Mouse (Mus musculus) forebrain, embryonic 11.5 days (tissue): Measurements from ENCODE around the gene Vangl1. TPM values are rescaled to one million over a fixed set of nuclear protein-coding genes. Genes with fewer than 3 reads are reported as not detected.
A peak's percentile ranks its signal among the peaks of the same experiment; 100 is the strongest.

Source experiments
- ATAC-seq: fragments of 200-750 bp; cut with Nextera tagmentation; replicated peaks from 2 replicates; pipeline ENCODE4 v1.8.0; 2017; ENCODE audit warnings: moderate TSS enrichment; ENCODE audit not compliant: low FRiP score
- DNase-seq: peaks from one replicate; pipeline ENCODE4 v3.0.0-alpha.2; 2017; ENCODE audit warnings: low spot score
- H3K27ac ChIP-seq: fragments of 300-500 bp; sonication (generic); 2 replicates; pipeline ENCODE4 v1.5.1; 2014; ENCODE audit warnings: low read depth, low read length
- H3K27me3 ChIP-seq: fragments of 300-500 bp; sonication (generic); 2 replicates; pipeline ENCODE4 v1.6.1; 2014; ENCODE audit warnings: mild to moderate bottlenecking, low read length, mixed read lengths; ENCODE audit not compliant: control insufficient read depth, insufficient read depth
- H3K36me3 ChIP-seq: fragments of 300-500 bp; sonication (generic); 2 replicates; pipeline ENCODE4 v1.6.1; 2014; ENCODE audit warnings: mild to moderate bottlenecking, low read length, moderate library complexity, mixed read lengths; ENCODE audit not compliant: control insufficient read depth, insufficient read depth
- H3K4me1 ChIP-seq: fragments of 300-500 bp; sonication (generic); replicated peaks from 2 replicates; pipeline ENCODE4 v1.6.1; 2014; ENCODE audit warnings: low read length, mixed read lengths; ENCODE audit not compliant: control insufficient read depth, insufficient read depth
- H3K4me2 ChIP-seq: fragments of 300-500 bp; sonication (generic); 2 replicates; pipeline ENCODE4 v1.6.1; 2014; ENCODE audit warnings: low read depth, mild to moderate bottlenecking, low read length, moderate library complexity, mixed read lengths; ENCODE audit not compliant: severe bottlenecking
- H3K4me3 ChIP-seq: fragments of 300-500 bp; sonication (generic); 2 replicates; pipeline ENCODE4 v1.5.1; 2014; ENCODE audit warnings: low read depth, low read length
- H3K9ac ChIP-seq: fragments of 300-500 bp; sonication (generic); 2 replicates; pipeline ENCODE4 v1.6.1; 2014; ENCODE audit warnings: low read length
- H3K9me3 ChIP-seq: fragments of 300-500 bp; sonication (generic); 2 replicates; pipeline ENCODE4 v1.6.1; 2016; ENCODE audit warnings: low read length, mixed read lengths; ENCODE audit not compliant: control insufficient read depth
- whole genome bisulfite sequencing: fragments of 180-500 bp; shearing (Covaris S2); extraction: QIAGEN DNeasy Blood & Tissue Kit; methylation state at CpG from one replicate; pipeline ENCODE4 v1.1.7; 2014; 5-methylcytosine and 5-hydroxymethylcytosine counted together
- polyA plus RNA-seq: library from polyadenylated mRNA; unstranded; fragments of >200 nt; fragmentation: Nextera tagmentation; extraction: Ambion mirVana; gene quantifications from 2 replicates; pipeline ENCODE4 v1.2.1, GENCODE M21; 2014

The Vangl1 gene
- 7.3 and 8.1 TPM in 2 replicates for polyA plus RNA-seq

DNA sequence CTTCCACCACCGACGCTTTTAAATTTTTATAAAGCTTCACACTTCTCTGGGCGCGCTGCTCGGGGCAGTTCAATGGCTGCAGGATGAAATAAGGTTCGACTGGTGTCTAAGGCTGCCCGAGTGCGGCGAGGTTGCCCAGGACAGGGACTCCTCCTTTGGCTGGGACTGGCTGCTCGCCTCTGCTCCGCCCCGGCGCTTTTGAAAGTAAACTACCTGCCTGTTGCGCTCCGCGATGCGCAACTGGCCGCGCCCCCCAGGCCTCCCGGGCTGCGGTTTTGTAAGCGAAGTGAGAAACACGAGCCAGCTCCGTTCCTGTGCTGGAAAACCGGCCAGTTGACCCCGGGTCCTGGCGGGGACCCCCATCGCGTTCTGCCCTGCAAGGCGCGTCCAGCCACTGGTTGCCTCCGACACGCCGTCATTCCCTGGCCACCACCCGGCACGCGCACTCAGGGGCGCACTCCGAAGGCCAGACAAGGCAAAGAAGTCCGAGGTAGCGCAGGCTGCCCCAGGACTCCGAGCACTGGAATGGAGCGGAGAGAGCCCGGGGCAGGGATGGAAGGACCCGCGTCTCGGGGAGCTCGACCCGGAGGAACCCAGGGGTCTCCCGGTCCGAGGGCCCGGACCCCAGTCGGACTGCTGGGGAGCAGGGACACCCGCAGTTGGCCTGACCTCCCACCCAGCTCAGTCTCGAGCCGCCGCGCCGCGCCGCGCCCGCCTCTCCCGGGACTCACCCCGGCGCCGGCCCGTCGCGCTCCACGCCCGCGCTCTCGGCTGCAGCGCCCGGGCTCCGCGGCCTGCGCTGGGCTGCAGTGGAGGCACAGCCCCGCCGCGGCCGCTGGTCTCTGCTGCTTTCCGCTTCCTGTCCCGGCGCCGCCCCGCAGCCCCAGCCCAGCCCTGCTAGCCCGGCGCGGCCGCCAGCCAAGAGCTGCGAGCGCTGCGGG lies at the start of gene Vangl1:
TSS of gene Vangl1 (minus strand) at position 913 of the 941 bp plus-strand sequence.
- H3K9ac ChIP-seq: peak within 1 kb of the TSS; percentile 66
- no peak within 1 kb of the TSS for H3K27ac ChIP-seq
- no peaks in the 10 kb centered on the region for H3K36me3 ChIP-seq
- peak within 1 kb of the TSS; percentile 95 for H3K4me2 ChIP-seq
- ATAC-seq (peak; percentile 76), DNase-seq (peak; percentile 83)
- H3K4me3 ChIP-seq: peak within 1 kb of the TSS; percentile 56
- peaks cover 38% of the 10 kb centered on the region for H3K27me3 ChIP-seq
- WGBS: under 1% methylated on average over 70 of the region's 95 CpGs
- no peaks in the 10 kb centered on the region for H3K9me3 ChIP-seq
- H3K4me1 ChIP-seq: 0 out of 2 replicates have a peak, but pooled peaks cover 3% of the 10 kb centered on the region

DNA sequence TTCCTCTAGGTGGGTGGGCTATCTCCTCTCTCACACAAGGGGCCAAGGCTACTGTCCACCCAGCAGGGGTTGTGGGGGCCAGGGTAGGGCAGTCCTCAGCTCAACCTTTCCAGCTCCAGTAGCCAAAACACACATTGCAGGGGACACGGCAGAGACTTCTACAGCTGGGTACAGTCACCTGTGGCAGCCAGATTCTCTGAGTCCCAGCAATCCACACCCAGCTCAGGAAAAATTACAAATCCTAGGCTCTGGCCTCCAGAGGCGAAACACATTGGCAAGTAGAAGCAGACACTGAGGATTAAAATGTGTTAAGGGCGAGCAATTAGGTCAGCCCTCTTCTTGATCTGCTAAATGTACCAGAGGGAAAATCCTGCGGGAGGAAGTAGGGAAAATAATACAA lies 49.1 kb upstream of the Vangl1 start:
- Histone ChIP-seq H3K9ac (no peak overlapping the region), H3K36me3 (no peaks in the 10 kb centered on the region), H3K9me3 (no peaks in the 10 kb centered on the region), H3K27me3 (no peaks in the 10 kb centered on the region), H3K4me2 (no peak overlapping the region), H3K4me3 (no peak overlapping the region), H3K4me1 (no peaks in the 10 kb centered on the region), H3K27ac (no peak overlapping the region)
- ATAC-seq (no peak), DNase-seq (no peak)
- WGBS: 51% methylated on average over 4 of the region's 4 CpGs

DNA sequence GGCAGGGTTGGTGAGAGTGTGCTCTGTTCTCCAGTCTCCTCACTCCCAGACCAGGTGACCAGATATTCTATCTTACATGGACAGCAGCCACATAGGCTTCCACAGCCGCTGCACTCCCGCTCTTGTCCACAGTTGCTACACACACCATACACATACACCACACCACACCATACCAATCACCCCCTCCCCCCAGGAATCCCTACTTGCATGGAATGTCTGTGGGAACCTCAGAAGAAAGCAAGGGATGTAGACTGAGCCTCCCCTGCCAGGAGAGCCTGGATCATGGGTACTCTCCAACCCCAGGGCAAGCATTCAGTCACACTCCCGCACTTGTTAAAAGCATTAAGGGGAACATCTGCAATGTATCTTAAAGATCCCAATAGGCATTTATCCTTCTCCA lies 48.4 kb upstream of the Vangl1 start:
- Histone ChIP-seq H3K9me3 (no peaks in the 10 kb centered on the region), H3K4me3 (no peak overlapping the region), H3K4me2 (no peak overlapping the region), H3K27ac (no peak overlapping the region), H3K9ac (no peak overlapping the region), H3K4me1 (no peaks in the 10 kb centered on the region), H3K27me3 (no peaks in the 10 kb centered on the region), H3K36me3 (no peaks in the 10 kb centered on the region)
- 89% methylated on average over 3 of the region's 3 CpGs for WGBS
- ATAC-seq (no peak), DNase-seq (no peak)

DNA sequence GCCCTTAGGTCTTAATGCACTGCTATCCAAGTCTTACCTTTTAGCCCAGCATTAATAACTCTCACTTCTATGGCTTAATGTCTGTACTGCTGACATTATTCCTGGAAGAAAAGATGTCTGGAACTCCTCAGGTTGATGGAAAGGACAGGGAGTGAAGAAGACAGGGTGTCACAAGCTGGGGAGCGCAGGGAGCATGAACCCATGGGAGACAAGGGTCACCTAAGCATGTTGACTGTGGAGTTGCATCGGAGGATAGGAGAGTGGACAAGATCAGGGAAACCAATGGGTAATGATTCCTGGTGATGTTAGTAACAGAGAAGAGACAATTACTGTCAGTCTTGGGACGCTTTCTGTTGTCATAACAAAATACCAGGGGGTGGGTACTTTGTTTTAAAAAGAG lies 46.4 kb upstream of the Vangl1 start:
- WGBS: 93% methylated on average over 3 of the region's 3 CpGs
- Histone ChIP-seq H3K36me3 (no peaks in the 10 kb centered on the region), H3K9me3 (no peaks in the 10 kb centered on the region), H3K4me3 (no peak overlapping the region), H3K4me2 (no peak overlapping the region), H3K4me1 (no peaks in the 10 kb centered on the region), H3K9ac (no peak overlapping the region), H3K27me3 (no peaks in the 10 kb centered on the region), H3K27ac (no peak overlapping the region)
- DNase-seq: no peak
- ATAC-seq: no peak

DNA sequence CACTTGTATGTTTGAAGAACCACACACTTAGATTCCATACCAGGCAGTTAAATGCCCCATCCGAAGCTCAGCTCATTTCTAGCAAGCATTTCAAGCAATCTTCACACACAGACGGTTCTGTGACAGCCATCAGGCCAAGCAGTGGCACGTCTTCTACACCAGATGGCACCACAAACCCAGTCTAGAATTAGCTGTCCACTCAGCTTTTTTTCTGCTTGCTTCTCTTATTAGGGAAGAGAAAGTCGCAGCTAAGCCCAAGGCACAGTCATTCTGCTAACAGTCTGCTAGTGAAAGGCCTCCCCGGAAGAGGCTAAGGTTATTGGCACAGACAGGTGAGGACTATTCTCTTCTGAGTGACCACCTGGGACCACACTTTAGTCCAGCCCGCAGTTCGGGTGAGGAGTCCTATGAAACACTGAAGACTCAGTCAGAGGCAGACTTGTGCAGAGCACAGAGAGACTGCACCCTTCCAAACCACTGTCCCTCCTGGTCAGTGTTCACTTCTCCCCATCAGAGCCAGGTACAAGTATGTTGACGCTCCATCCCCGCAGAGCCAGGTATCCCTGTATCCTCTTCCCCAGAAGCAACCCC lies 45.0 kb upstream of the Vangl1 start:
- no peaks in the 10 kb centered on the region for H3K9me3 ChIP-seq
- H3K27ac ChIP-seq: no peak overlapping the region
- H3K9ac ChIP-seq: no peak overlapping the region
- WGBS: 54% methylated on average over 9 of the region's 9 CpGs
- H3K4me1 ChIP-seq: no peaks in the 10 kb centered on the region
- H3K27me3 ChIP-seq: no peaks in the 10 kb centered on the region
- ATAC-seq: no peak
- peak; percentile 65 for DNase-seq
- no peaks in the 10 kb centered on the region for H3K36me3 ChIP-seq
- H3K4me3 ChIP-seq: no peak overlapping the region
- H3K4me2 ChIP-seq: no peak overlapping the region

DNA sequence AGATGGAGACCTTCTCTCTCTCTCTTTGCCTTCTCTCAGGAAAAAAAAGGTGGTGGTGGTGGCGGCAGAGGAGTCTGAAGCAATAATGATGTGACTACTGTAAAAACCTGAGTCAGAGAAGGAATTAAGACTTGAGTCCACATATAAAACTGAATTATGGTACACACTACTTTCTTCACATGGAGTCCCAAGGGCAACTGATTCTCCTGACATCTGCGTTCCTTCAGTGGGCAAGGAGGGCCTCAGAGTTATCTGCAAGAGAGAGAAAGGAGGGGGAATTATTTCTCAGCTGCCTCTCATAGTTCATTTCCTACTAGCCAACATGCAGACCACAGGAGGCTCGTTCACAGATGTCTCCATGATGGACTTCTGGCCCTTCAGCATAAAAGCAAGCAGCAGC lies 40.1 kb upstream of the Vangl1 start:
- H3K27ac ChIP-seq: no peak overlapping the region
- WGBS: 77% methylated on average over 3 of the region's 3 CpGs
- H3K4me1 ChIP-seq: no peaks in the 10 kb centered on the region
- H3K9ac ChIP-seq: no peak overlapping the region
- no peak for ATAC-seq
- H3K36me3 ChIP-seq: no peaks in the 10 kb centered on the region
- DNase-seq: no peak
- no peaks in the 10 kb centered on the region for H3K9me3 ChIP-seq
- no peak overlapping the region for H3K4me3 ChIP-seq
- H3K4me2 ChIP-seq: no peak overlapping the region
- no peaks in the 10 kb centered on the region for H3K27me3 ChIP-seq

DNA sequence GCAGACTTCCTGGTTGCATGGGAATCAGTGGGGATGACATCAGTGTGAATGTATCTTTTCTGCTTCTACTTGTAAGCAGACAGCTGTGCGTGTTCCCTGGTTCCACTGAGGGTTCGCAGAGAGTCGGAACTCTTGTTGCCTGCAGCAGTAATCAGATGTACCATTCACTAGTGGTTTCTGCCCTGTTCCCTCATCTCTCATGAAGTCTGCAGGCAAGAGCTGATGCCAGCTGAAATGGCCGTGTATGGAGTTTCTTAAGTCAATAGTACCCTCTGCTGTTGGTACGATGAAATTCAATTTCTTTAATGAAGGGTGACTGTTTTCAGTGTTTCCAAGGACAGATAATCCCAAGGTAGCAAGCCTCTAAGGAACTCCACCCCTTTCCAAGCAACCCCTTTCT lies 38.4 kb upstream of the Vangl1 start:
- no peak for ATAC-seq
- Histone ChIP-seq H3K9me3 (no peaks in the 10 kb centered on the region; the same call in 1 of the 2 replicates), H3K27ac (no peak overlapping the region), H3K27me3 (no peaks in the 10 kb centered on the region), H3K4me2 (no peak overlapping the region), H3K9ac (no peak overlapping the region), H3K4me3 (no peak overlapping the region), H3K36me3 (no peaks in the 10 kb centered on the region), H3K4me1 (no peaks in the 10 kb centered on the region)
- DNase-seq: no peak
- WGBS: 68% methylated on average over 5 of the region's 5 CpGs

DNA sequence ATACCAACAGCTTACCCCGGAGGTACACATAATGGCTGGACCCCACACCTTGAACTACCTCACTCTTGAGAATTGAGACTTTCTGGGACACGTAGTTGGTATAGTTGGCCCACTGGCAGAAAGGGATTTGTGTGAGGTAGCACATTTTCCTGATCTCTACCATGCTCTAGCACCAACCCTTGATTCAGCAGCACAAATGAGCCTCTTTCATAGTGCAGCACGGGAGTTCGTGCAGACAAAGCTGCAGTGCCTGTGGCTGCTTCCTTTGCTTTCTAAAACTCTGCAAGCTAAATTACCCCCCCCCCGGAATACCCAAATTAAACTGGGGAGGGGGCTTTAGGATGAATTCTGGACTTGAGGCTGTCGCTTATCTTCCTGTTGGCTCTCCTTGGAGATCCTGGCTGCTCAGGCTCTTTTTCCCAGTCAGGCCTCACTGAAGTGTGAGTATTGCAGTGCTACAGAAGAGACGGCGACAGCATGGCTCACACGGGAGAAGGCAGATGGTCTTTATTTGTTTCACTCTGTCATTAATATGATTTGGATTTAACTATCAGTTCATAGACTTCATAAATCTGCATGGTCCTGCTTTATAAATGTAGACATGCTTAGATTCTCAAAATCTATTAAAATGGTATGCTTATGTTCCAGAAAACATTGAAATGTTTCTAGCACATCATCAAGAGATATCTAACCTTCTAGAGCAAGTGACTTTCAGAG lies 27.1 kb upstream of the Vangl1 start:
- H3K4me3 ChIP-seq: no peak overlapping the region
- H3K4me2 ChIP-seq: no peak overlapping the region
- H3K9ac ChIP-seq: no peak overlapping the region
- H3K4me1 ChIP-seq: no peaks in the 10 kb centered on the region
- H3K27ac ChIP-seq: no peak overlapping the region
- no peak for ATAC-seq
- H3K36me3 ChIP-seq: no peaks in the 10 kb centered on the region
- 91% methylated on average over 9 of the region's 9 CpGs for WGBS
- no peak for DNase-seq
- H3K27me3 ChIP-seq: no peaks in the 10 kb centered on the region
- H3K9me3 ChIP-seq: no peaks in the 10 kb centered on the region; the same call in 1 of the 2 replicates
